Mouse (Mus musculus) MEL (cell line): ENCODE results near the gene Polr2c. TPM values are rescaled to one million over a fixed set of nuclear protein-coding genes. Genes with fewer than 3 reads are reported as not detected.
A peak's percentile ranks its signal among the peaks of the same experiment; 100 is the strongest.

Source experiments
- DNase-seq: peaks from one replicate; pipeline ENCODE4 v3.0.0; 2011; ENCODE audit warnings: low read depth, low spot score
- H3K27ac ChIP-seq: 2 replicates; pipeline ENCODE4 v1.5.1; 2012; ENCODE audit warnings: low read depth, mild to moderate bottlenecking, control low read depth, low read length, moderate library complexity; ENCODE audit not compliant: control insufficient read depth
- H3K27me3 ChIP-seq, 2 experiments: fragments of 150-350 bp in 1 of 2; sonication (generic) in 1 of 2; 2 replicates each; pipeline ENCODE4 v1.6.1; 2012; ENCODE audit warnings: low read length in 2 of 2, mild to moderate bottlenecking in 2 of 2, improper control_type of control experiment in 1 of 2, moderate library complexity in 1 of 2; ENCODE audit not compliant: insufficient read depth in 2 of 2, control insufficient read depth in 1 of 2
- H3K36me3 ChIP-seq, 2 experiments: 2 replicates each; pipeline ENCODE4 v1.6.1; 2012 to 2014; ENCODE audit warnings: low read length in 2 of 2, improper control_type of control experiment in 1 of 2, inconsistent platforms in 1 of 2, mild to moderate bottlenecking in 1 of 2; ENCODE audit not compliant: insufficient read depth in 2 of 2, control insufficient read depth in 1 of 2
- H3K4me1 ChIP-seq, 2 experiments: fragments of 150-350 bp in 1 of 2; sonication (generic) in 1 of 2; 2 replicates each; pipeline ENCODE4 v1.6.1; 2012; ENCODE audit warnings: low read length in 2 of 2, improper control_type of control experiment in 1 of 2, mild to moderate bottlenecking in 1 of 2; ENCODE audit not compliant: insufficient read depth in 2 of 2, control insufficient read depth in 1 of 2
- H3K4me3 ChIP-seq, 2 experiments: fragments of 150-350 bp in 1 of 2; sonication (generic) in 1 of 2; 2 replicates each; pipeline ENCODE4 v1.5.1; 2012; ENCODE audit warnings: low read depth in 2 of 2, low read length in 2 of 2, mild to moderate bottlenecking in 2 of 2, moderate library complexity in 2 of 2, control low read depth in 1 of 2, improper control_type of control experiment in 1 of 2; ENCODE audit not compliant: control insufficient read depth in 1 of 2, insufficient read depth in 1 of 2
- H3K79me2 ChIP-seq: 2 replicates; pipeline ENCODE4 v1.6.1; 2012; ENCODE audit warnings: mild to moderate bottlenecking, low read length, moderate library complexity; ENCODE audit not compliant: control insufficient read depth, poor library complexity, insufficient read depth
- H3K9ac ChIP-seq: 2 replicates; pipeline ENCODE4 v1.6.1; 2012; ENCODE audit warnings: low read depth, mild to moderate bottlenecking, control low read depth, low read length, moderate library complexity; ENCODE audit not compliant: control insufficient read depth, poor library complexity, severe bottlenecking
- H3K9me3 ChIP-seq: fragments of 150-350 bp; sonication (generic); replicated peaks from 2 replicates; pipeline ENCODE4 v1.6.1; 2012; ENCODE audit warnings: mild to moderate bottlenecking, low read length, improper control_type of control experiment, moderate library complexity; ENCODE audit not compliant: insufficient read depth
- BHLHE40 ChIP-seq: IDR thresholded peaks from 2 replicates; pipeline ENCODE4 v1.6.1; 2012; ENCODE audit warnings: low read depth, mild to moderate bottlenecking, inconsistent platforms, low read length, improper control_type of control experiment, borderline replicate concordance
- CHD2 ChIP-seq: IDR thresholded peaks from 2 replicates; pipeline ENCODE4 v1.6.1; 2011; ENCODE audit warnings: low read length, improper control_type of control experiment
- CTCF ChIP-seq, 3 experiments: IDR thresholded peaks in 2 of 3; conservative IDR thresholded peaks in 1 of 3; 2 replicates each; pipeline ENCODE4 v1.5.1; 2011 to 2012; ENCODE audit warnings: low read length in 3 of 3, low read depth in 2 of 3, mild to moderate bottlenecking in 2 of 3, improper control_type of control experiment in 1 of 3, inconsistent platforms in 1 of 3, mixed read lengths in 1 of 3, moderate library complexity in 1 of 3; ENCODE audit not compliant: control insufficient read depth in 1 of 3, insufficient read depth in 1 of 3, poor library complexity in 1 of 3, severe bottlenecking in 1 of 3
- E2F4 ChIP-seq: IDR thresholded peaks from 2 replicates; pipeline ENCODE4 v1.6.1; 2011; ENCODE audit warnings: low read depth, low read length, improper control_type of control experiment, borderline replicate concordance
- ELF1 ChIP-seq: IDR thresholded peaks from 2 replicates; pipeline ENCODE4 v1.6.1; 2014; ENCODE audit warnings: low read depth, mild to moderate bottlenecking, inconsistent platforms, low read length, improper control_type of control experiment, moderate library complexity
- EP300 ChIP-seq, 2 experiments: IDR thresholded peaks; 2 replicates each; pipeline ENCODE4 v1.6.1; 2011; ENCODE audit warnings: improper control_type of control experiment in 2 of 2, low read length in 2 of 2, low read depth in 1 of 2, mild to moderate bottlenecking in 1 of 2
- GABPA ChIP-seq: IDR thresholded peaks from 2 replicates; pipeline ENCODE4 v1.6.1; 2012; ENCODE audit warnings: low read depth, mild to moderate bottlenecking, inconsistent platforms, low read length, improper control_type of control experiment, moderate library complexity
- GATA1 ChIP-seq: IDR thresholded peaks from 2 replicates; pipeline ENCODE4 v1.6.1; 2011; ENCODE audit warnings: low read depth, low read length, improper control_type of control experiment
- HCFC1 ChIP-seq: IDR thresholded peaks from 2 replicates; pipeline ENCODE4 v1.6.1; 2012; ENCODE audit warnings: low read depth, mild to moderate bottlenecking, inconsistent platforms, low read length, improper control_type of control experiment, moderate library complexity
- JUND ChIP-seq: IDR thresholded peaks from 2 replicates; pipeline ENCODE4 v1.6.1; 2011; ENCODE audit warnings: low read depth, mild to moderate bottlenecking, improper control_type of control experiment, low read length
- MAFK ChIP-seq: IDR thresholded peaks from 2 replicates; pipeline ENCODE4 v1.6.1; 2011; ENCODE audit warnings: low read depth, mild to moderate bottlenecking, low read length, improper control_type of control experiment, borderline replicate concordance
- MAZ ChIP-seq: IDR thresholded peaks from 2 replicates; pipeline ENCODE4 v1.6.1; 2012; ENCODE audit warnings: low read depth, mild to moderate bottlenecking, inconsistent platforms, low read length, improper control_type of control experiment
- MYB ChIP-seq: IDR thresholded peaks from 2 replicates; pipeline ENCODE4 v1.6.1; 2011; ENCODE audit warnings: mild to moderate bottlenecking, low read depth, low read length, improper control_type of control experiment
- MYC ChIP-seq: IDR thresholded peaks from 2 replicates; pipeline ENCODE4 v1.6.1; 2011; ENCODE audit warnings: low read depth, mild to moderate bottlenecking, low read length, improper control_type of control experiment, moderate library complexity
- NELFE ChIP-seq: IDR thresholded peaks from 2 replicates; pipeline ENCODE4 v1.6.1; 2011; ENCODE audit warnings: low read depth, low read length, improper control_type of control experiment
- POLR2A ChIP-seq, 2 experiments: IDR thresholded peaks; 2 replicates each; pipeline ENCODE4 v1.6.1; 2011 to 2012; ENCODE audit warnings: low read length in 2 of 2, mild to moderate bottlenecking in 2 of 2, control low read depth in 1 of 2, improper control_type of control experiment in 1 of 2, low read depth in 1 of 2, moderate library complexity in 1 of 2; ENCODE audit not compliant: control insufficient read depth in 1 of 2, insufficient read depth in 1 of 2, poor library complexity in 1 of 2
- POLR2AphosphoS2 ChIP-seq: IDR thresholded peaks from 2 replicates; pipeline ENCODE4 v1.6.1; 2011; ENCODE audit warnings: low read length, improper control_type of control experiment
- POLR2AphosphoS5 ChIP-seq: IDR thresholded peaks from 2 replicates; pipeline ENCODE4 v1.6.1; 2012; ENCODE audit warnings: low read depth, borderline replicate concordance, mild to moderate bottlenecking, inconsistent platforms, low read length, moderate library complexity, mixed read lengths
- SIN3A ChIP-seq: IDR thresholded peaks from 2 replicates; pipeline ENCODE4 v1.6.1; 2012; ENCODE audit warnings: low read length, improper control_type of control experiment, inconsistent platforms
- TAL1 ChIP-seq: IDR thresholded peaks from 2 replicates; pipeline ENCODE4 v1.6.1; 2012; ENCODE audit warnings: mild to moderate bottlenecking, inconsistent platforms, low read length, moderate library complexity, mixed read lengths
- TCF12 ChIP-seq: IDR thresholded peaks from 2 replicates; pipeline ENCODE4 v1.6.1; 2014; ENCODE audit warnings: low read depth, mild to moderate bottlenecking, inconsistent platforms, low read length, improper control_type of control experiment, moderate library complexity
- UBTF ChIP-seq: IDR thresholded peaks from 2 replicates; pipeline ENCODE4 v1.6.1; 2012; ENCODE audit warnings: low read depth, mild to moderate bottlenecking, inconsistent platforms, low read length, improper control_type of control experiment, moderate library complexity, borderline replicate concordance; ENCODE audit not compliant: insufficient read depth
- ZMIZ1 ChIP-seq: IDR thresholded peaks from 2 replicates; pipeline ENCODE4 v1.6.1; 2012; ENCODE audit warnings: low read depth, mild to moderate bottlenecking, inconsistent platforms, low read length, improper control_type of control experiment, moderate library complexity
- ZNF384 ChIP-seq: IDR thresholded peaks from 2 replicates; pipeline ENCODE4 v1.6.1; 2012; ENCODE audit warnings: low read depth, mild to moderate bottlenecking, inconsistent platforms, low read length, improper control_type of control experiment
- polyA plus RNA-seq, 2 experiments: library from polyadenylated mRNA; stranded (reverse) in 1 of 2; unstranded in 1 of 2; fragments of >175 nt in 1 of 2; fragments of >200 nt in 1 of 2; gene quantifications; 2 replicates each; pipeline versions ENCODE4 v1.2.1 to v1.2.4; 2012; ENCODE audit warnings: low replicate concordance in 2 of 2, low read depth in 1 of 2; ENCODE audit not compliant: insufficient read length in 2 of 2, insufficient read depth in 1 of 2, missing spikeins in 1 of 2
- total RNA-seq: library from RNA; depleted of rRNA; stranded (reverse); fragments of 300-350 nt; gene quantifications from 2 replicates; pipeline ENCODE4 v1.2.3, GENCODE M21; 2012

The Polr2c gene
- total and polyA plus RNA-seq, 3 experiments = 92.5 to 181 (median 151) TPM

- no peak for TF ChIP-seq MYB
- TF ChIP-seq GATA1 = no peak
These were observed 17.1 kb downstream of the Polr2c start (continued) for GRCm38 (mm10) chr8:94874358-94874757.

- TF ChIP-seq CTCF (IDR thresholded peaks at IDR 0.05 in 2 of 3, conservative IDR thresholded peaks at IDR 0.05 in 1 of 3; ENCODE audit: control insufficient read depth in 1 of 3, insufficient read depth in 1 of 3, low read depth in 2 of 3, low read length in 3 of 3, poor library complexity in 1 of 3, severe bottlenecking in 1 of 3) = no peak
- no peak for TF ChIP-seq BHLHE40
- no peak for TF ChIP-seq JUND
- no peak for TF ChIP-seq E2F4
- TF ChIP-seq ZNF384 = no peak
- TF ChIP-seq CHD2 = no peak
- TF ChIP-seq MAFK = no peak
- TF ChIP-seq HCFC1 = no peak
- no peak for TF ChIP-seq MAZ
- no peak for TF ChIP-seq ELF1
- no peak for TF ChIP-seq MYC
- no peak for TF ChIP-seq TCF12
- TF ChIP-seq POLR2AphosphoS5 = no peak
- no peak for TF ChIP-seq POLR2A (IDR thresholded peaks at IDR 0.05; ENCODE audit: control insufficient read depth in 1 of 2, insufficient read depth in 1 of 2, low read depth in 1 of 2, low read length in 2 of 2, poor library complexity in 1 of 2)
- TF ChIP-seq UBTF = no peak
- no peak for TF ChIP-seq TAL1
- no peak for TF ChIP-seq NELFE
- H3K27me3 ChIP-seq = peaks cover 8 to 11% of the 10 kb centered on the region in 2 experiments
- peaks cover 2 to 12% of the 10 kb centered on the region in 2 experiments for H3K4me1 ChIP-seq
- no peak overlapping the region for H3K27ac ChIP-seq
- peak overlapping the region; percentile 54 to 79 for H3K4me3 ChIP-seq
- DNase-seq = no peak
- no peaks in the 10 kb centered on the region for H3K9me3 ChIP-seq
- peaks cover 0 to 6% of the 10 kb centered on the region in 2 experiments; a peak in 2 of 4 replicates for H3K36me3 ChIP-seq
- H3K79me2 ChIP-seq = no peaks in the 10 kb centered on the region
- H3K9ac ChIP-seq = peak overlapping the region; percentile 64
These were observed 18.0 kb downstream of the Polr2c start for GRCm38 (mm10) chr8:94875096-94875870.

- peaks cover 2 to 7% of the 10 kb centered on the region in 2 experiments for H3K4me1 ChIP-seq
- no peak for DNase-seq
- no peaks in the 10 kb centered on the region for H3K9me3 ChIP-seq
- TF ChIP-seq CHD2 (no peak), SIN3A (no peak), MYB (no peak), POLR2AphosphoS2 (no peak), GABPA (no peak), ZMIZ1 (no peak), EP300 (IDR thresholded peaks at IDR 0.05; ENCODE audit: low read depth in 1 of 2, low read length in 2 of 2) (no peak)
- TF ChIP-seq, all 39 proteins: peak for 0
- no peak overlapping the region for H3K27ac ChIP-seq
- H3K79me2 ChIP-seq = no peaks in the 10 kb centered on the region
- peak overlapping the region; percentile 64 for H3K9ac ChIP-seq
- peak overlapping the region; percentile 54 to 79 for H3K4me3 ChIP-seq
- H3K27me3 ChIP-seq = peaks cover 10 to 11% of the 10 kb centered on the region in 2 experiments
- peaks cover 0 to 6% of the 10 kb centered on the region in 2 experiments; a peak in 2 of 4 replicates for H3K36me3 ChIP-seq
These were observed 18.6 kb downstream of the Polr2c start for GRCm38 (mm10) chr8:94875871-94876150.
